Mouse (Mus musculus): ENCODE data around the gene Gigyf1. TPM values are rescaled to one million over a fixed set of nuclear protein-coding genes. Genes with fewer than 3 reads are reported as not detected.

Gene Gigyf1
- 10 to 100 TPM; 18.5 to 22.6 TPM for polyA plus RNA-seq (2017; shearing (Covaris generic))

DNA sequence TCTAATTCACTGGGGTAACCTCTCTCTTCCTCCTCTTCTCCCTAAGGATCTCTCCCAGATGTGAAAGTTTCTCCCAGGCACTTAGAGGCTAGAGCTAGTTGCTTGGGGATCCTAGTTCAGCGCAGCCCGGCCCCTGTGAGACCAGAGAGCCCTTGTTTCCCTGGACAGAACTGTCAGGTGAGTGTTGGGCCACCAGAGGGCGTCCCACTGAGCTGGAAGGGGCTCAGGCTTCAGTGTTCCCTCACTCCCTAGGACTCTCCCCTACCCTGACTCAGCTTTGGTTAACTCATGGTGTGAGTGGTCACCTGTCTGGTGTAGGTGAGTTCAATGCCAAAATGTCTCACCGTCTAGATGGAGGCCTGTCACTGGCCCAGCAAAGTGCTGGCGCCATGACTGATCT, at the start of gene Gigyf1:
Gene Gigyf1 (plus strand): TSS at position 113 of the 400 bp plus-strand sequence.
- no peak for ATAC-seq

DNA sequence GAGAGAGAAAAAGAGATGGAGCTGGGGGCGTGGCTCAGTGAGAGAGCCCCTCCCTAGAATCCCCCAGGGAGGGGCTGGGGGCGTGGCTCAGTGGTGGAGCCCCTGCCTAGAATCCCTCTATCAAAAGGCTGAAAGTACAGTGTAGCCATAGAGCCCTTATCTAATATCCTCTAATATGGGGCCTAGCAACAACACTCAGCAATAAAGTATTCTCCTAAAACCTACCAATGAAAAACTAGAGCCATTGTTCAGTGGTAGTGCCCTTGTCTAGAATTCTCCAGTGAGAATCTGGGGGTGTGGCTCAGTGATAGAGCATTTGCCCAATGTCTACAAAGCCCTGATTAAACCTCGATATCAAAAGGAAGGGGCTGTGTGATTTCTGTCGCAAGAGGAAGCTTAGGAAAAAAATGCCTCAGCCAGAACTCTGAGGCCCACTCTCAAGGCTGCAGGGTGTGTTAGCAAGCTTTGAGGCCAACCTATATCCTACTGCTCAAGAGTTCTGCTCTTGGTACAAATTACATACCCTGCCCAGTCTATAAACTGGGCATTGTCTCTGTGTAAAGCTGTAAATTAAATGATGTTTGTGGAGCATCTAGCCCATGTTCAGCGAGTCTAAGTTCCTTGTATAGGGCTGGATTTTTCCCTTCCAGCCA, 46.0 kb upstream of the Gigyf1 start:
- no peak for ATAC-seq

DNA sequence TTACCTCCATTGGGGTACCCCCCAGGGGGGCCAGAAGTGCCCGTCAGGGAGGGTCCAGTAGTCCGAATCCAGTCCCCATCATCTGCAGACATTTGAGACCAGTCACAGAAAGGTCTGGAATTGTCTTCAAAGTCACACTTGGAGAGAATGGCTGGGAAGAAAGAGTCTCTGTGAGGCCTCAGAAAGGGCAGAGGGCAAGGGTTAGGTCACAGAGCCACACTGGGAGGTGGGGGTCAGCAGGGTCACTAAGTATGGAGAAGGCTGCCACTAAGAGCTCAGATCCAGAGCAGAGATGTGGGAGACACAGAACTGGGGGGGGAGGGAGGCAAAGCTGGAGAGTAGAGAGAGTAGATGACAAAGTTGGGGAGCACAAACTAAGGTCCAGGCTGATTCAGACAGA, 44.0 kb upstream of the Gigyf1 start:
- ATAC-seq = no peak

DNA sequence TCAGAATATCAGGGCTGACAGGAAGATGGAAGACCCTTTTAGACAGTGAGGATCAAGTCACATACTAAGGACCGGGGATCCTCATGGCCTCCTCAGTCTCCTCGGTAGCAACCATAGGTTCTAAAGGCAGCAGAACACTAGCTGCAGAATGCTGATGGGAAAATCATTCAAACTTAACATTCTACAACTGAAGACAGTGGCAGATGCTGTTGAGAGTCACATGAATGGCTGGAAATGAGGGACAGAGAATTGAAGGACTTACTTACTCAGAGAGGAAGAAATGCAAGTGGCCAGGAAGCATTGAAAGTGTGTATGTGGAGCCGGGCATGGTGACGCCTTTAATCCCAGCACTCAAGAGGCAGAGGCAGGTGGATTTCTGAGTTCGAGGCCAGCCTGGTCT, 41.4 kb upstream of the Gigyf1 start, which contains the start of gene Zan:
Gene Zan (minus strand): TSS at position 101 of the 400 bp plus-strand sequence.
- ATAC-seq = no peak

DNA sequence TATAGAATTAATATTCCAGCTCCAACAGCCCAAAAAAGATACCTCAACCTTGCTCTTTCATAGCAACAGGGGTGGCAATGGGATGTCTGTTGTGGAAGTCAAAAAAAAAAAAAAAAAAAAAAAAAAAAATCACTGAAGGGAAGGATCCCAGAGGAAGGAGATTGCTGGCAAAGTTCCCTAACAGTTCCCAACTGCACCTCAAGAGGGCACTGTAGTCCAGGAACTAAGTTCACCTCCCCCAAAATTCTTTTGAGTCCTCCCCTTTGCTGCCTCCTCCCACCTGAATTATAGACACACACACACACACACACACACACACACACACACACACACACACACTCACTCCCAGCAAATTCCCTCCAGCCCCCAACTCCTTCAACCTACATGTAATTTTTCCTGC, 37.2 kb upstream of the Gigyf1 start:
- no peak for ATAC-seq

DNA sequence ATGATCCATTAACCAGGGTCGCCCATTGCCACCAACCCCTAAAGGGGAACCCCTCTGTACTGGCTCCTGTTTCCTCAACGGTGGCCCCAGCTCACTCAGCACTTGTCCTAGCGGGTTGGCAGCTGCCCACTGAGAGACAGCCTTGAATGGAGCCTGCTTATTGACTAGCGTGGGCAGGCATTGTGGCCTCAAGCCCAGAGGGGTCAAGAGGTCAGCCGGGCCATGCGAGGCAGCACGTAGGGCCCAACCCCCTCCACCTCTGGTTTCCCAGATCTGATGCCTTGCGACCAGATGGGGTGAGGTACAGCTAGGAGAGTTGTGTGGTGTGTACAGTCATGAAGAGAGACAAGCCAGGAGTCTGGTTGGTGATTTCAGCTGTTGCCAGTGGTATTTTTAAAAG, 36.5 kb upstream of the Gigyf1 start:
- ATAC-seq = no peak

DNA sequence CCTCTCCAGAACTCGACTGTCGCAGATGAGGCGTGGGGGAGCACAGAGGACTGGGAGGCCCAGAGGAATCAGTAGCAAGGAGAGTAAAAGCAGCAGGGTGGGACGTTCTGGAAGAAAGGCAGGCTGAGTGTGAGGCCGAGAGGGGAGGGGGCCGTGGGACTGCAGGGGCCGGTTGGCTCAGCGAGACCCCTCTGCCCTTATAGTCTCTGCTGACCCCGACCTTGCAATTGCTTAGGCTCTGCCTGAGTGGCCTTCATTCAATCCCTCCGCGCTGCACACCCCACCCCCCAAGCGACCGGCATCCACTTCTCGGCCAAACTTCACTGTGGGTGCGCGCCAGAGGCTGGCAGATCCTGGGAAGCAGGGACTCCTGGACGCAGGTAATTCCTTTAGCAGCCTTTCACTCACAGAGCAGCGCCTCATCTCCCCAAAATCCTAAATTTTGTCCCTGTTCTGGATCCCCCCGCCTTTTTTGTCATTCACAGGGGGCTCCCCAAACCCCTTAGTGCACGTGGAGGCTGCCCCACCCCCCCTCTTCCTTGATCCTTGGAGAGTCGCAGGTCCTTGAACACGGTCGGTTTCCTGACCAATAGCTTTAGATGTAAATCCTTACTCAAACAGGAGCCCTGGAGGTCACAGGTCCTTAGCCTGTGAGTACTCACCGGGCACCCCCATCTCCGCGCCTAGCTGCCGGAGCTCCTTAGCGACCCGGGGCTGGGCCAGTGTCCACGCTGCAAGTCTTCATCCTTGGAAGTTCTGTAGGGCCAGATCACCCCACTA, 33.1 kb upstream of the Gigyf1 start:
- ATAC-seq = no peak

DNA sequence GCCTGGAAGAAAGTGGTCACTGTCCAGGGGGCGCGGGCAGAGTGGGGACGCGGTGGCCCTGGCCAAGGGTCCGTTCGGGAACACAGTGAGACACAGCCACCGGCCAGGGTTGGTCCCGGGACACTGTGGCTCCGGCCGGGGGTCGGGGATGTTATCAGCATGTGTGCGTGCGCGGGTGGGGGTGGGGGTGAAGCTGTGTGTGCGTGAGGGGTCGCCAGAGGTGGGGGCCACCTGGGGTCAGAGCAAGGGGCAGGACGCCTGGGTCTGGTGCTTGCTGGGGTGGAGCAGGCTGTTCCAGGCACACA, 32.5 kb upstream of the Gigyf1 start:
- no peak for ATAC-seq

DNA sequence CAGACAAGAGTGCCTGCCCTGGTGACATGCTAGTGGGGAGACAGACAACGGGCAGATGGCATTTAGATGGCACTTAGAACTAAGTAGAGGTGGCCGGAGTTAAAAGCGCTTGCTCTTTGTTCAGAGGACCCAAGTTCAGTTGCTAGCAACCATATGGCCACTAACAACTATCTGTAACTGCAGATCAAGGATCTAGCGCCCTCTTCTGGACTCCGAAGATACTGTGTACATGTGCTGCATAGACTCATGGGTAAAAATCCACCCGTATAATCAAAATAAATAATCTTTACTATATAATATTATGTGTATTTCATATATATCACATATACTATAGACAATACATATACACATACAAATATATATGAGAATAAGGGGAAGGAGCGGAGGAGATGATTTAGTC, 30.7 kb upstream of the Gigyf1 start:
- no peak for ATAC-seq

DNA sequence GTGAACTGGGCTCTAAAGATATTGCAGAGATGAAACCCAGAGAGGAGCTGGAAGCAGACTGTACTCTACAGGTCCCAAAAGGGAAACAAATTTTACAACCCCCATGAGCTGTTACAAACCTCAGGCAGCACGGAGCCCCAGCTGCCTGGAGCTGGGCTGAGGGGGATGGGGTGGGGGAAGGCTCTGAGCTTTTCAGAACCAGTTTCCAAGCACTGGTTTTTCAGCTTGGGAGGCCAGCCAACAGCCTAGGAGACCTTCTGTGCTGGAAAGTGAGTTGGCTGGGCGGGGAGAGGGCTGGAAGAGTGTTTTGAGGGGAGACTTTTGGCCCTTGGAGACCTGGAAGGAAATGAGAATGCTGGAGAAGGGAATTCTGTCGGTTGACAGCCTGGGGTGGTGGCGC, 26.8 kb upstream of the Gigyf1 start:
- ATAC-seq = no peak

DNA sequence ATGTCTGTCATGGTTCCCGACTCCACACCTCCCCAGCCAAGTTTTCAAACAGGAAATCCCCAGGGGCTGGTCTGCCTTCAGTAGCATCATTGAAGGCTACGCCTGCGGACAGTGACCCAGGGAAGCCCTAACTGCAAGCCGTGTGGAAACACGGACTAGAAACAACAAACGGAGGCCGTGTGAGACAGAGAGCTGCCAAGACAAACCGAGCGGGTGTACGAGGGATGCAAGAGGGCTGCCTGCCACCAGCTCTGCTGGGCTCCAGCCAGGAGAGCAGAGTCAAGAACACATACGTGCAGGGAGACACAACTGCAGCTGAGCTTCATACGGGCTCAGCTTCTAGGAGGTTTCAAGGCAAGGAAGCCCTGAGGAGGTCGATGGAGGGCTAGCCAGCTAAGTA, 24.5 kb upstream of the Gigyf1 start:
- ATAC-seq = no peak

DNA sequence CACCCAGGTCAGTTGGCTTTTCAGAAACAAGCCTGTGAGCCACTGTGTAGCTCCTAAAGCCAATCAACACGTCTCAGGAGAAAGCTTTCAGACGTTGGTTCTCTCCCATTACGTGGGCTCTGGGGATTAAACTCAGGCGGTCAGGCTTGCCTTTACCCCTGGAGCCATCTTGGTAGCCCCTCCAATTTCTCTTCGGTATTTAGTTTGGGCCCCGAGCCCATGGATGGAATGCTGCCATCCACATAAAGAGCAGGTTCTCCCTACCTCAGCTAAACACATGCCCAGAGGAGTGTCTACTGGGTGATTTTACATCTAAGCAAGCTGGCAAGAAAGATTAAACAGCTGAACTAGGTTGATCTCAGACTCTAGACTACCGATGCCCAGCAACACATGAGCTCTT, 18.2 kb upstream of the Gigyf1 start:
- no peak for ATAC-seq

DNA sequence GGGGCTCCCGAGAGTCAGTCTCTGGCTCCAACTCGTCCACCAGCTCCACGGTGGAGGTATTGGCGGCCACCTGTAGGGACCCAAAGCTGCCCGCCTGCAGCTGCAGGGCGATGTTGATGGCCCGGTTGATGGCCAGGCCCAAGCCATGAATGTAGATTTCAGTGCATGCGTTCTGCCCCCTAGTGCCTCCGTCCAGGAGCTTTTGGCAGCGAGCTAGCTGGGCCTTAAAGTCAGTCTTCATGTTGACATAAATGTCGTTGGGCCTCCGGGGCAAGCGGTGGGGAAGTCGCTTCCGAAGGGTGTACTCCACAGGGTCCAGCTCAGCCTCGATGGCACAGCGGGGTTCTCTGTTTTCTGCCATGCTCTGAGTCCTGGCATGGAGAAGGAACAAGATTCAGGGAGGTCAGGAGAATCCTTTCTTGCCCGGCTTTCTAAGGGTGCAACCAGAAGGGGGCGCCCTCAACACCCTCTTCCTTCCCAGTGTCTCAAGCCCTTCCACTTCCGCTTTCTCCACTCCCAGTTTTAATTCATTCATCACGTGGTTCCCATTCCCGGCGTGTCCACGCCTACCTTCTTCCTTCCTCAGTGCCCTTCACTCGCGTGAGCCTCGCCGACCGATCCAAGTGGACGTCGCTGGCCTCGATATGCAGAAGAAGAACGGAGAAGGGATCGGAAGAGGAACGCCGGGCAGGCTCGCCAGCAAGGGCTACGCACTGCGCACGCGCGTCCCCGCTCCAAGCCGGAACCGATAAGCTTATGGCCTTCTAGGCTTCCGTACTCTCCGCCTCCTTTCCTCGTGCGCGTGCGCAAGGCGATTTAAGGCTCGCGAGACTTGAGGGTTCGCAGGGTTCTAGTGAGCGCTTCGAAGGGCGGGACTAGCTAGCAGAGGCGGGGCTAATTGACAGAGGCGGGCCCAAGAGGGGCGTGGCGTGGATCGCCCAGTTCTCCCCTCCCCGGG, 16.4 kb upstream of the Gigyf1 start, which contains the start of gene Pop7:
Gene Pop7 (minus strand): TSS at position 810 of the 958 bp plus-strand sequence.
- peak; percentile 94 for ATAC-seq

DNA sequence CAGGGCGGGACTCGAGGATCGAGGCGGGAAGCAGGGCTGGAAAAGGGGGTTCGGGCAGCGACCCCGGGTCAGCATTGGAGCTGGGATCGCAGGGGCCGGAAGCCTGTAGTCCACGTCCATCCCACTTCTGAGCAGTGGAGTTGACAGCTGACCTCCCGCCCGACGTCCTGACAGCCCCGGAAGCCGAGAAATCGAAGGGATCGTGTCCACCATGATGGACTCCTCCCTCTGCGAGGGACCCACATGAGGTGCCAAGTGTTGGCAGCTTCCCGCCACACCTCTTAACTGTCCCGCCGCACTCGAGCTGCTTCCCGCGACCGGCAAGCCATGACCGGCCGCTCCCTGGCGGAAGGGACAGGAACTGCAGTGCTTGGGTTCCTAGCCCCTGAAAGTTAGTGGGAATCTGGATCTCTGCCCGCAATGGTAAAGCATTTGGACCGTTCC, 15.7 kb upstream of the Gigyf1 start:
- peak; percentile 49 for ATAC-seq

DNA sequence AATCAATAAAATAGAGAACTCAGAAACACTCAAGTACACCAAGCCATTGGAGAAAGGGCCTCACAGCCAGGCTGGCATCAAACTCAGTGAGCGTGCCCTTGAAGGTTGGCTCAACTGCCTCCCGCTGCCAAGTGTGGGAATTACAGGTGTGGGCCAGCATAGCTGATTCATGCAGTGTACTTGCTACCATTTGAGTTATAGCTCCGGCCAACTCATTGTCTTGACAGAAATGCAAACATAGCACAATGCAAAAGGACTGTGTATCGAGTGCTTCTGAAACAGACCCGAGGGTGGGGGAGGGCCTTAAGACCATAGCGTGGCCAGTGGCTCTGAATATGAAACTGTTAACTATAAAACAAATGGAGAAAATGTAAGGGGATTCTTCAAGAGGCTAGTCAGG, 14.3 kb upstream of the Gigyf1 start:
- no peak for ATAC-seq

DNA sequence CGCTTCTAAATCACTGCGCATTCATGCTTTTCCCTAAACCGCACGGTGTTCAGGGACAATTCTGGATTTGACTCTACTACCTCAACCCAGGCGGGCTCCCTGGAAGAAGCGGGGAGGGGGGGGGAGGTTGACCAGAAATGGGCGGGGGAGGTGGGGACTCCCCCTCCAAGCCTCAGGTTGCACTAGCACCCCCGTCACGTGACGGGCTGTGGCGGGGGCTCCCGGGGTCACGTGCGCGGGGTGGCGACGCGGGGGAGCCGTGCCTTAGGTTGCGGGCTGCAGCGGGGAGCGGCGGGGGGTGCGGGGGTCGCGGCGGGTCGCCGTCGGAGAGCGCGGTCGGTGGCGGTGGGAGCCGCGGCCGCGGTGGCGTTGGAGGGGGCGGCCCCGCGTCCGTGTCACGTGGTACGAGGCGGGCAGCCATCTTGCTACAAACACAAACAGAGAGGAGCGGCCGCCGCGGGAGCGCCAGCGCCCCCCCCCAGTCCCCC, 8.3 kb upstream of the Gigyf1 start:
- ATAC-seq = peak; percentile 45

DNA sequence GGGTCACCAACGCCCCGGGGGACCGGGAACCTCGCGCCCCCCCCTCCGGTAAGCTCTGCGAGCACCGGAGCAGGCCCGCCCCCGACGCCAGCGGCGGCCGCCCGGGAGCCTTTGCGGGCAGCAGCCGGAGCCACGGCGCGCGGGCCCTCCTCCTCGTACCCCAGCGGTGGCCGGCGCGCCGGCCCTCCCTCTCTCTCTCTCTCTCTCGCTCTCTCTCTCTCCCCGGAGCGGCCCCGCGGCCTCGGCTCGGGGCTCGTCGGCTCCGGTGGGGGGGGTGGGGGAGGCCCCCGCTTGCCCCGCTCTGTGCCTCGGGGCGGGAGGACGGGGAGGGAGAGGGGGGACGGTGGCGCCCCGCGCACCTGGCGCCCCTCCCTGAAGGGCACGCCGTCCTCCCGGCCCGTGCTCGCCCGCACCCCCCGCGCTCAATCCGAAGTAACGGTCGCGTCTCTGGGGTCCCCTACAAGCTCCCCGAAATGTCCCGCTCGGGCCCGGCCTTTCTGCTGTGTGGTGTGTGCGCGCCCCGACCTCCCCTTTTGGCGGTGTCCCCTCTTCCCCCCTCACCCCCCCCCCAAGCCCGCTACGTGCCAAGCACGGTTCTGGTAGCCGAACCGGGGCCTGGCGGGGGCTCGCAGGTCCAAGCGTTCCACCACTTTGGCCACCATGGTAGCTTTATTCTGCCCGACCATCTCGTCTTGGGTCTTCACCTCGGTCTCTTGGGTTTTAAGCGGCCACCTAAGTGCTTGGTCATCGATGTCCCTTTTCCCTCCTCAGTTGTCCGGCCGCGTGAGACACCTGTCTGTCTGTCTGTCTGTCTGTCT, 7.6 kb upstream of the Gigyf1 start:
- peak; percentile 38 for ATAC-seq

DNA sequence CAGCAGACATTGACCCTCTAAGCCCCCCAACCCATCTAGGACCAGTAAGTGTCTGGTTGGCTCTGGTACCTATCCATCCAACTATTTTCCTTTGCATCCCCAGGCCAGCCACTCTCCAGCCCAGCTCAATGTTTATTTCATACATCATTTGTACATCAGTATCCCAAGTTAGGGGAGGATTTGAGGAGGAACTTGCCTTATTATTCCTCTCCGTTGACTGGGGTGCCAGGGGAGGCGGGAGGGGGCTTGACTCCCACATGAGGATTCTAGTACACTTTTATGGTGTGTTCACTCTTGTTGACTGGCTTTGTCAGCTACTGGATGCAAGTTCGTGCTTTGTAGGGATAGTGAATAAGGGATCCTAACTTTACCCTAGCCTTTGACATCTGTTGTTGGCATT, 6.6 kb upstream of the Gigyf1 start:
- ATAC-seq = no peak

DNA sequence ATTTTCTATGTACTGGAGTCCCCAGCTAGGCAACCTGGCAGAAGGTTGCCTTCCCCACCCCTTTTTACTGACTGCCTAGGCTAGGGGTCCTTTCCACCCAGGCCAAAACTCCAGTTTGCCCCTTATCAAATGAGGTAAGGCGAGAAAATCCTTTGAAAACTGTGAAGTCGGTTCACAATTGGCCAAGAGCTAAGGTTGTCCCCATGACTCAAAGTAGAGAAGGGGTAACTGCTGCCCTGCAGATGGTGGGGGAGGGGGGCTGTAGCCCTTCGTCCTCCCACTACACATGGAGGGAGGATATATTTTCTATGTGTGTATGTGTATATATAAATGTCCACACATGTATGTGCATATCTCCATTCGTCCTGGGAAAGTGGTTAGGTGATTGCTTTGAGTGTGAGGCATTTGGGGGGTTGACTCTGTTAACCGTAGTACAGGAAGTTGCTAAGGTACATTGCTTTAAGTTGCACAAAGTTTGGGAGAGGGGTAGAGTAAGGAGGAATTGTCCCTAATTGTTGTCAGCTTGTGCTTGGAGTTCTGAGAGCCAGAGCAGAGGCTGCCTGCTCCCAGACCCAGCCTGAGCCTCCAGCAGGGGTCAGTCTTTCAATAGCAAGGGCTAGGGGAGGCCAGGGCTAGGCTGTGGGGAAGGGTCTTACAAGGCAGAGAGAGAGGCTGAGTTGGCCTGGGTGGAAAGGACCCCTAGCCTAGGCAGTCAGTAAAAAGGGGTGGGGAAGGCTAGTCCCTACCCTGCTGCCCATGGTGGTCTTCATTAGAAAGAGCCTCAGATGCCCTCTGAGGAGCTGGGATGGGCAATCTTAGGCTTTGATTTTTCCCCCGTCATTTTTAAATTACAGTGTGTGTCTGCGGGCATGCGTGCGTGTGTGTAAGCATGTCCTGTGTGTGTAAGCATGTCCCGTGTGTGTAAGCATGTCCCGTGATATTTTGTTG, 5.2 kb upstream of the Gigyf1 start:
- no peak for ATAC-seq

DNA sequence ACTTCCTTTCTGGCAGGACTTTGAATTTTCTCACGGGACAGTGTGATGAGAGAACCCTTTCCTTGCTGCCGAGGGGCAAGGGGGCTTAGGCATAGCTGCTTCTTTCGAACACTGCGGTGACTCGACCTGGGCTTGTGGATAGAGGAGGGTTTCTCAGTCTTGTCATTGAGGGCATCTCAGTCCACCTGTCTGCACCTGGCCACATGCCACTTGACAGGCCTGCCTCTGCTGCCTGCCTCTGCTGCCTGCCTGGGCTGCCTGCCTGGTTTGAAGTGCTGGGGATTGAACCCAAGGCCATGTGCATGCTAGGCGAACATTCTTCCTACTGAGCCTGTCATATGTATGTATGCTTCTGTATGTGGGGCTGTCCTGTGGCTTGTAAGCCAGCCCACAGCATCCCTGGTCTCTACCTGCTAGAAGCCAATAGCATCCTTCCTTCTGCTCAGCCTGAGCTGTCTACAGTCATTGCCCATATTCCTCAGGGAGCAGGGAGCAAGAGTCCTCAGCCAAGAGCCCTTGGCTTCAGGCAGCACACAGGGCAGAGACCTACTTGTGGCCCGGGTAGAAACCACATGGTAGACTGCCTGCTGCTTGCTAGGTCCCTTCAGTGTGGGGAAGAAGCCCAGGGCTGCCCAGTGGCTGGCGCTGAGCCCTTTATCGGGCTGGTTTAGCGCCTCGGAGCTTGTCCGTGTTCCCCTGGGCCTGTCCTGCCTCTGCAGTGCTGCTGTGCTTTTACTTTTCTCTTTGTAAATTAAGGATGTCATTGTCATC, 4.2 kb upstream of the Gigyf1 start:
- no peak for ATAC-seq
